In the genomic region with DNA sequence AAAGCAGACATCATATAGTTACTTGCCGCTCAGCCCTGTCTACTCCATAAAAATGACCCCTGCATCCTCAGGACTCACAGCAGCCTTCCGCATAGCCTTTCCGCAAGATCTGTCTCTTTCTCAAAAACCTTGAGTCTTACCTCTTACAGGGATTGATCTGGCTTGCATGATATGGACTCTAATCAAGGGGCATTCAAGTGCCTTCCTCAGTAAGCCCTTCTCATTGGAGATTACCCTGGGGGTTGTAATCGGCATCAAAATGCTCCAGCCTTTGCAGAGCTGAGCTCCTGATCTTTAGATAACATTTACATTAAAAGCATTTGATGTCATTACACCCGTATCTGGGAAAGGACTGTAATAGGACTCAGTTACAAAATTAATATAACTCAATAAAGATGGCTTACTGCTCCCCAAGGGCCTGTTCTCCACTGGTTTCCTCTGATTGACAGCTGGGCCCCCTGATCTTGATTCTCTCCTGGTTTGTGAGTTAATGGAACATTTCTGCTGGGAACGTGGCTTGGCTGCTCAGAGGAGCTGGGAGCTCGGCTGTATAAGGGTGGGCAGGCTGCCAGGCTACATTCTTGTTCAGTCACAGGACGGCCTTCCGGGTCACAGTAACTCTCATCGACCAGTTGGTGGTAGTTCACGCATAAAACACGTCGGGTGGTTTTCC, we compare ENCODE assay signal across 8 mouse cellular contexts.
DNase-seq lines count a peak whose midpoint lies in the region; ATAC-seq lines count a peak whose summit lies in the region.

No protein-coding gene starts in this region.

- H3K27ac ChIP-seq in heart, embryonic 15.5 days: peak overlapping the region; percentile 32

- H3K9me3 ChIP-seq in heart, embryonic 15.5 days (replicated peaks): 0 out of 2 replicates have a peak, but pooled peaks cover 4% of the 10 kb centered on the region

- H3K4me2 ChIP-seq in heart, embryonic 15.5 days: 0 out of 2 replicates have a peak overlapping the region, but pooled peaks have one; percentile 10

- no peaks in the 10 kb centered on the region for H3K36me3 ChIP-seq in heart, embryonic 15.5 days

- H3K27me3 ChIP-seq in heart, embryonic 15.5 days: no peaks in the 10 kb centered on the region

- WGBS in heart, embryonic 15.5 days: 35% methylated on average over 13 of the region's 13 CpGs

- H3K4me1 ChIP-seq in heart, embryonic 15.5 days (replicated peaks): peaks cover 13% of the 10 kb centered on the region

- ATAC-seq in heart, embryonic 15.5 days (replicated peaks; ENCODE audit: insufficient number of reproducible peaks, insufficient read depth, low FRiP score, low read depth): peak; percentile 84

- DNase-seq in embryo, embryonic 11 days: peak; percentile 15
- DNase-seq in embryo, embryonic 9.5 days (ENCODE audit: extremely low spot score): no peak
- peak; percentile 16 for DNase-seq in urinary bladder, postnatal 25 days (ENCODE audit: low spot score)
- DNase-seq in urinary bladder, postnatal 10 days (ENCODE audit: low spot score): no peak
- peak; percentile 6 to 17 for DNase-seq in lung, adult 18-20 months
- DNase-seq in frontal cortex, postnatal 14 days (ENCODE audit: low spot score in 2 of 2): no peak
- no peak for DNase-seq in B cell, adult 2 months

- H3K4me3 ChIP-seq in heart, embryonic 15.5 days: no peak overlapping the region

- H3K9ac ChIP-seq in heart, embryonic 15.5 days: no peak overlapping the region

Comparison
In these comparisons a context has a peak if more than half of its experiments do, and no peak if none do; other contexts are left out.
1. DNase-seq: peak in embryo, embryonic 11 days (single experiment), urinary bladder, postnatal 25 days (single experiment) and lung, adult 18-20 months (2 of 2); none in embryo, embryonic 9.5 days (single experiment), urinary bladder, postnatal 10 days (single experiment), frontal cortex, postnatal 14 days (0 of 2) and B cell, adult 2 months (0 of 2).